Mouse (Mus musculus): ENCODE results near the gene Eci3. TPM values are rescaled to one million over a fixed set of nuclear protein-coding genes. Genes with fewer than 3 reads are reported as not detected.
"Not testable (repeated sequence)": the region's sequence is repeated elsewhere in the genome, so short reads cannot be mapped to it uniquely, and the experiment has no call there.

The Eci3 gene
- polyA plus RNA-seq, 1 experiment from 2014 or later: 0.88 TPM

GRCm38 (mm10) chr13:34964419-34964818 lies 809 bp upstream of the Eci3 start:
- DNase-seq (ENCODE audit: low spot score): peak; percentile 4
- Histone ChIP-seq H3K27ac (replicated peaks; ENCODE audit: low read depth, low read length) (no peak overlapping the region), H3K4me2 (ENCODE audit: low read depth, low read length) (peak overlapping the region; percentile 74), H3K9me3 (replicated peaks; ENCODE audit: control insufficient read depth, low read length) (no peaks in the 10 kb centered on the region), H3K9ac (replicated peaks; ENCODE audit: low read length) (no peak overlapping the region), H3K4me1 (ENCODE audit: control insufficient read depth, insufficient read depth, low read length) (no peaks in the 10 kb centered on the region), H3K27me3 (ENCODE audit: control insufficient read depth, insufficient read depth, low read length) (peaks cover 8% of the 10 kb centered on the region), H3K36me3 (replicated peaks; ENCODE audit: control insufficient read depth, insufficient read depth, low read depth, low read length) (no peaks in the 10 kb centered on the region), H3K4me3 (ENCODE audit: low read depth, low read length) (peak overlapping the region; percentile 37)
- 4% methylated on average over 14 of the region's 14 CpGs for WGBS
- ATAC-seq (replicated peaks; ENCODE audit: insufficient number of reproducible peaks, low FRiP score, low TSS enrichment, low read depth): no peak

- Histone ChIP-seq H3K9me3 (replicated peaks; ENCODE audit: control insufficient read depth, low read length) (no peaks in the 10 kb centered on the region), H3K4me1 (ENCODE audit: control insufficient read depth, insufficient read depth, low read length) (no peaks in the 10 kb centered on the region), H3K4me2 (ENCODE audit: low read depth, low read length) (no peak overlapping the region), H3K36me3 (replicated peaks; ENCODE audit: control insufficient read depth, insufficient read depth, low read depth, low read length) (no peaks in the 10 kb centered on the region), H3K27me3 (ENCODE audit: control insufficient read depth, insufficient read depth, low read length) (peaks cover 8% of the 10 kb centered on the region), H3K9ac (replicated peaks; ENCODE audit: low read length) (no peak overlapping the region), H3K4me3 (ENCODE audit: low read depth, low read length) (no peak overlapping the region), H3K27ac (replicated peaks; ENCODE audit: low read depth, low read length) (no peak overlapping the region)
- ATAC-seq (replicated peaks; ENCODE audit: insufficient number of reproducible peaks, low FRiP score, low TSS enrichment, low read depth): no peak
- 80% methylated on average over 4 of the region's 4 CpGs for WGBS
- no peak for DNase-seq (ENCODE audit: low spot score)
Observed at GRCm38 (mm10) chr13:34960996-34961770, 2.4 kb downstream of the Eci3 start.

GRCm38 (mm10) chr13:34958158-34958557 lies 5.5 kb downstream of the Eci3 start:
- not testable (repeated sequence) for H3K4me2 ChIP-seq (ENCODE audit: low read depth, low read length); H3K27ac ChIP-seq (replicated peaks; ENCODE audit: low read depth, low read length); H3K4me1 ChIP-seq (ENCODE audit: control insufficient read depth, insufficient read depth, low read length); H3K4me3 ChIP-seq (ENCODE audit: low read depth, low read length); DNase-seq (ENCODE audit: low spot score); H3K9ac ChIP-seq (replicated peaks; ENCODE audit: low read length); H3K36me3 ChIP-seq (replicated peaks; ENCODE audit: control insufficient read depth, insufficient read depth, low read depth, low read length); ATAC-seq (replicated peaks; ENCODE audit: insufficient number of reproducible peaks, low FRiP score, low TSS enrichment, low read depth); H3K27me3 ChIP-seq (ENCODE audit: control insufficient read depth, insufficient read depth, low read length); H3K9me3 ChIP-seq (replicated peaks; ENCODE audit: control insufficient read depth, low read length)
- 88% methylated on average over 3 of the region's 3 CpGs for WGBS

GRCm38 (mm10) chr13:34956901-34957300 lies 6.7 kb downstream of the Eci3 start:
- no peak for DNase-seq (ENCODE audit: low spot score)
- WGBS: 86% methylated on average over 4 of the region's 4 CpGs

GRCm38 (mm10) chr13:34951437-34951836 lies 12.2 kb downstream of the Eci3 start:
- not testable (repeated sequence) for H3K9me3 ChIP-seq (replicated peaks; ENCODE audit: control insufficient read depth, low read length); H3K4me2 ChIP-seq (ENCODE audit: low read depth, low read length); H3K4me3 ChIP-seq (ENCODE audit: low read depth, low read length); H3K9ac ChIP-seq (replicated peaks; ENCODE audit: low read length); H3K27ac ChIP-seq (replicated peaks; ENCODE audit: low read depth, low read length); H3K27me3 ChIP-seq (ENCODE audit: control insufficient read depth, insufficient read depth, low read length); H3K36me3 ChIP-seq (replicated peaks; ENCODE audit: control insufficient read depth, insufficient read depth, low read depth, low read length); ATAC-seq (replicated peaks; ENCODE audit: insufficient number of reproducible peaks, low FRiP score, low TSS enrichment, low read depth); H3K4me1 ChIP-seq (ENCODE audit: control insufficient read depth, insufficient read depth, low read length); DNase-seq (ENCODE audit: low spot score)
- 93% methylated on average over 2 of the region's 2 CpGs for WGBS

More at GRCm38 (mm10) chr13:34956901-34957300, 6.7 kb downstream of the Eci3 start:
- Histone ChIP-seq H3K4me1 (ENCODE audit: control insufficient read depth, insufficient read depth, low read length) (no peaks in the 10 kb centered on the region), H3K9me3 (replicated peaks; ENCODE audit: control insufficient read depth, low read length) (no peaks in the 10 kb centered on the region), H3K36me3 (replicated peaks; ENCODE audit: control insufficient read depth, insufficient read depth, low read depth, low read length) (no peaks in the 10 kb centered on the region), H3K9ac (replicated peaks; ENCODE audit: low read length) (no peak overlapping the region), H3K27ac (replicated peaks; ENCODE audit: low read depth, low read length) (no peak overlapping the region), H3K4me3 (ENCODE audit: low read depth, low read length) (no peak overlapping the region), H3K27me3 (ENCODE audit: control insufficient read depth, insufficient read depth, low read length) (no peaks in the 10 kb centered on the region), H3K4me2 (ENCODE audit: low read depth, low read length) (no peak overlapping the region)
- no peak for ATAC-seq (replicated peaks; ENCODE audit: insufficient number of reproducible peaks, low FRiP score, low TSS enrichment, low read depth)

- Histone ChIP-seq H3K9ac (replicated peaks; ENCODE audit: low read length) (no peak overlapping the region), H3K9me3 (replicated peaks; ENCODE audit: control insufficient read depth, low read length) (no peaks in the 10 kb centered on the region), H3K4me3 (ENCODE audit: low read depth, low read length) (no peak overlapping the region), H3K27me3 (ENCODE audit: control insufficient read depth, insufficient read depth, low read length) (no peaks in the 10 kb centered on the region), H3K36me3 (replicated peaks; ENCODE audit: control insufficient read depth, insufficient read depth, low read depth, low read length) (no peaks in the 10 kb centered on the region), H3K27ac (replicated peaks; ENCODE audit: low read depth, low read length) (no peak overlapping the region), H3K4me2 (ENCODE audit: low read depth, low read length) (no peak overlapping the region), H3K4me1 (ENCODE audit: control insufficient read depth, insufficient read depth, low read length) (no peaks in the 10 kb centered on the region)
- no peak for ATAC-seq (replicated peaks; ENCODE audit: insufficient number of reproducible peaks, low FRiP score, low TSS enrichment, low read depth)
- DNase-seq (ENCODE audit: low spot score): no peak
Observed at GRCm38 (mm10) chr13:34942370-34942769, 21.2 kb downstream of the Eci3 start.

GRCm38 (mm10) chr13:34934931-34935644 lies 28.5 kb downstream of the Eci3 start:
- H3K4me3 ChIP-seq (ENCODE audit: low read depth, low read length): no peak overlapping the region
- ATAC-seq (replicated peaks; ENCODE audit: insufficient number of reproducible peaks, low FRiP score, low TSS enrichment, low read depth) (no peak), DNase-seq (ENCODE audit: low spot score) (no peak)
- H3K36me3 ChIP-seq (replicated peaks; ENCODE audit: control insufficient read depth, insufficient read depth, low read depth, low read length): no peaks in the 10 kb centered on the region
- H3K4me2 ChIP-seq (ENCODE audit: low read depth, low read length): no peak overlapping the region
- no peak overlapping the region for H3K27ac ChIP-seq (replicated peaks; ENCODE audit: low read depth, low read length)
- no peaks in the 10 kb centered on the region for H3K9me3 ChIP-seq (replicated peaks; ENCODE audit: control insufficient read depth, low read length)
- no peak overlapping the region for H3K9ac ChIP-seq (replicated peaks; ENCODE audit: low read length)
- H3K27me3 ChIP-seq (ENCODE audit: control insufficient read depth, insufficient read depth, low read length): no peaks in the 10 kb centered on the region
- H3K4me1 ChIP-seq (ENCODE audit: control insufficient read depth, insufficient read depth, low read length): no peaks in the 10 kb centered on the region
- WGBS: 83% methylated on average over 10 of the region's 10 CpGs

- ATAC-seq (replicated peaks; ENCODE audit: insufficient number of reproducible peaks, low FRiP score, low TSS enrichment, low read depth) (no peak), DNase-seq (ENCODE audit: low spot score) (no peak)
- no peak within 1 kb of the TSS for H3K27ac ChIP-seq (replicated peaks; ENCODE audit: low read depth, low read length)
- no peak within 1 kb of the TSS for H3K9ac ChIP-seq (replicated peaks; ENCODE audit: low read length)
- no peaks in the 10 kb centered on the region for H3K4me1 ChIP-seq (ENCODE audit: control insufficient read depth, insufficient read depth, low read length)
- no peak within 1 kb of the TSS for H3K4me3 ChIP-seq (ENCODE audit: low read depth, low read length)
- H3K36me3 ChIP-seq (replicated peaks; ENCODE audit: control insufficient read depth, insufficient read depth, low read depth, low read length): no peaks in the 10 kb centered on the region
- WGBS: 87% methylated on average over 4 of the region's 4 CpGs
- no peaks in the 10 kb centered on the region for H3K27me3 ChIP-seq (ENCODE audit: control insufficient read depth, insufficient read depth, low read length)
- no peak within 1 kb of the TSS for H3K4me2 ChIP-seq (ENCODE audit: low read depth, low read length)
- no peaks in the 10 kb centered on the region for H3K9me3 ChIP-seq (replicated peaks; ENCODE audit: control insufficient read depth, low read length)
Observed at GRCm38 (mm10) chr13:34924210-34924609, 39.4 kb downstream of the Eci3 start, which contains the start of the genes Fam217a and 4933417A18Rik. Gene Fam217a (minus strand): TSS chr13:34924310. Gene 4933417A18Rik (plus strand): TSS chr13:34924409.

Data from embryonic facial prominence, embryonic 11.5 days (tissue).